Mouse (Mus musculus) embryonic fibroblast, embryonic 13.5 days (primary cell): ENCODE data around the gene Mad2l2.

Experiments
- CTCF ChIP-seq: IDR thresholded peaks from 2 replicates; pipeline ENCODE4 v1.5.1; 2011; ENCODE audit warnings: mild to moderate bottlenecking, control low read depth, low read length, moderate library complexity, borderline replicate concordance; ENCODE audit not compliant: insufficient read depth
- POLR2A ChIP-seq: IDR thresholded peaks from 2 replicates; pipeline ENCODE4 v1.6.1; 2011; ENCODE audit warnings: low read depth, mild to moderate bottlenecking, control low read depth, low read length, moderate library complexity

DNA sequence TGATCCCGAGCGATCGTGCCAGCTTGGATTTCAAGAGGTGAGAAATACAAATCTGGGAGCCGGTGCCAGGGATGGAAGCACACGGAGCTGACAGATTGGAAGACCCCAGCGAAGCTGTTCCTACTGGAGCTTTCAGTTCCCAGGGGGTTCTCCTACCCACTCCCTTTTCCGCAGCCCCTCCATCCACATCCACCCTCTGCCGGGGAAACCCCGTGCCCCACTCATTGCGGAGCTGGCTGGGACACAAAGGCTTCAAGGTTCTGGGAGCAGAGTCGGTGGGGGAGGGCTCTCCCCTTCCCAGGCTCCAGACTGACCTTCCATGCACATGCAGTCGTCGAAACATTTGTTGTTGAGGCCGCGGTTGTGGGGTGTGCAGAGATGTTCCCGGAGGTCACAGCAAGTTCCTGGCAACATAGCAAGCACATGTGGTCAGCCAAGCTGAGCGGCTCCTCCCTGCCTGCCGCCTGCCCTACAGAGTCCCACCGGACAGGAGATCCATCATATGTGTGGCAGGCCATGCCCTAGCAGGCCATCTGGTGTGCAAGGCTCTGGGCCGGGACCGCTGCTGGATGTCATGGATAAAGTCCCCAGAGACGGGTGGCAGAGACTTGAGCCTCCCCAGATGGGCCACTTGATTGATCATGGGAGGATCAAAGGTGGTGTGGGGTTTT is 22.4 kb upstream of the Mad2l2 start:
- TF ChIP-seq CTCF, result no peak
- TF ChIP-seq POLR2A, result no peak
